Mouse (Mus musculus) retina, postnatal 7 days (tissue): ENCODE results near the gene Larp4b.

Experiments used
- DNase-seq: peaks from one replicate; pipeline ENCODE4 v3.0.0-alpha.2; 2012; ENCODE audit warnings: low read depth, low spot score

Larp4b gene

GRCm38 (mm10) chr13:9122045-9122444 lies 28.4 kb downstream of the Larp4b start:
- no peak for DNase-seq

GRCm38 (mm10) chr13:9125193-9125592 lies 31.5 kb downstream of the Larp4b start:
- no peak for DNase-seq

GRCm38 (mm10) chr13:9127715-9128114 lies 34.0 kb downstream of the Larp4b start:
- DNase-seq = no peak

GRCm38 (mm10) chr13:9128707-9129314 lies 35.1 kb downstream of the Larp4b start:
- no peak for DNase-seq

GRCm38 (mm10) chr13:9134421-9134820 lies 40.7 kb downstream of the Larp4b start:
- DNase-seq = no peak

GRCm38 (mm10) chr13:9136088-9136487 lies 42.4 kb downstream of the Larp4b start:
- DNase-seq = no peak

GRCm38 (mm10) chr13:9136733-9137132 lies 43.1 kb downstream of the Larp4b start:
- DNase-seq = no peak

GRCm38 (mm10) chr13:9139466-9139991 lies 45.8 kb downstream of the Larp4b start:
- DNase-seq = no peak

GRCm38 (mm10) chr13:9140204-9140603 lies 46.5 kb downstream of the Larp4b start:
- DNase-seq = no peak

- no peak for DNase-seq
Measured at GRCm38 (mm10) chr13:9142371-9142770, 48.7 kb downstream of the Larp4b start.

GRCm38 (mm10) chr13:9148830-9149229 lies 55.1 kb downstream of the Larp4b start:
- DNase-seq = no peak

GRCm38 (mm10) chr13:9149473-9150217 lies 56.0 kb downstream of the Larp4b start:
- no peak for DNase-seq

- DNase-seq = no peak
Measured at GRCm38 (mm10) chr13:9151100-9151499, 57.4 kb downstream of the Larp4b start.

- DNase-seq = no peak
Measured at GRCm38 (mm10) chr13:9151619-9152018, 57.9 kb downstream of the Larp4b start.

GRCm38 (mm10) chr13:9152267-9152666 lies 58.6 kb downstream of the Larp4b start:
- no peak for DNase-seq

GRCm38 (mm10) chr13:9153803-9154202 lies 60.1 kb downstream of the Larp4b start:
- no peak for DNase-seq

GRCm38 (mm10) chr13:9159282-9159681 lies 65.6 kb downstream of the Larp4b start:
- no peak for DNase-seq

GRCm38 (mm10) chr13:9162888-9163287 lies 69.2 kb downstream of the Larp4b start:
- DNase-seq = no peak

- DNase-seq = no peak
Measured at GRCm38 (mm10) chr13:9167842-9168241, 74.2 kb downstream of the Larp4b start.

GRCm38 (mm10) chr13:9169616-9170015 lies 75.9 kb downstream of the Larp4b start:
- no peak for DNase-seq

GRCm38 (mm10) chr13:9170726-9171125 lies 77.0 kb downstream of the Larp4b start:
- no peak for DNase-seq

GRCm38 (mm10) chr13:9173414-9173813 lies 79.7 kb downstream of the Larp4b start:
- no peak for DNase-seq

GRCm38 (mm10) chr13:9175171-9175570 lies 81.5 kb downstream of the Larp4b start:
- DNase-seq = no peak
